Mouse (Mus musculus) heart, adult 2 months (tissue): ENCODE data around the gene Mfsd7a. TPM values are rescaled to one million over a fixed set of nuclear protein-coding genes. Genes with fewer than 3 reads are reported as not detected.

ENCODE experiments used
- DNase-seq, 2 experiments: peaks; one replicate each; pipeline ENCODE4 v3.0.0; 2021
- H3K27ac ChIP-seq: fragments of 200-600 bp; 2 replicates; pipeline ENCODE4 v1.8.1; 2022
- H3K27me3 ChIP-seq: fragments of 200-500 bp; 2 replicates; pipeline ENCODE4 v1.6.1; 2012; ENCODE audit warnings: mild to moderate bottlenecking, low read length, inconsistent platforms, mixed read lengths; ENCODE audit not compliant: control insufficient read depth, insufficient read depth
- H3K36me3 ChIP-seq: fragments of 200-500 bp; 2 replicates; pipeline ENCODE4 v1.6.1; 2012; ENCODE audit warnings: low read length, inconsistent platforms; ENCODE audit not compliant: control insufficient read depth, insufficient read depth
- H3K4me1 ChIP-seq: fragments of 200-500 bp; 2 replicates; pipeline ENCODE4 v1.6.1; 2011; ENCODE audit warnings: low read length; ENCODE audit not compliant: control insufficient read depth, insufficient read depth
- H3K4me3 ChIP-seq: fragments of 200-600 bp; 2 replicates; pipeline ENCODE4 v1.8.1; 2022
- H3K79me2 ChIP-seq: fragments of 200-500 bp; replicated peaks from 2 replicates; pipeline ENCODE4 v1.6.1; 2012; ENCODE audit warnings: mild to moderate bottlenecking, inconsistent platforms, low read length, moderate library complexity, mixed read lengths; ENCODE audit not compliant: control insufficient read depth, insufficient read depth
- H3K9ac ChIP-seq: fragments of 200-500 bp; 2 replicates; pipeline ENCODE4 v1.6.1; 2012; ENCODE audit warnings: low read depth, mild to moderate bottlenecking, control low read depth, inconsistent platforms, low read length, mixed read lengths
- CTCF ChIP-seq: fragments of 200-600 bp; IDR thresholded peaks from 2 replicates; pipeline ENCODE4 v1.8.1; 2022; ENCODE audit warnings: antibody characterized with exemption, mild to moderate bottlenecking, moderate library complexity
- EP300 ChIP-seq: fragments of 200-500 bp; IDR thresholded peaks from 2 replicates; pipeline ENCODE4 v1.6.1; 2011; ENCODE audit warnings: low read depth, low read length, control low read depth; ENCODE audit not compliant: insufficient read depth
- POLR2A ChIP-seq: fragments of 200-500 bp; IDR thresholded peaks from 2 replicates; pipeline ENCODE4 v1.6.1; 2011; ENCODE audit warnings: mild to moderate bottlenecking, low read depth, low read length, control low read depth; ENCODE audit not compliant: insufficient read depth
- WGBS: fragments of 180-500 bp; shearing (Covaris S2); methylation state at CpG from one replicate; pipeline ENCODE4 v1.1.7; 2018; 5-methylcytosine and 5-hydroxymethylcytosine counted together
- intact Hi-C: fragments of 180-260 bp; cut with DNase I; formaldehyde crosslinking; loops from one replicate; pipeline ENCODE4 v1.15.1; 2025
- polyA plus RNA-seq: library from polyadenylated mRNA; depleted of rRNA; stranded (reverse); fragments of >200 nt; gene quantifications from 2 replicates; pipeline ENCODE4 v1.2.3, GENCODE M21; 2012
- total RNA-seq, 2 experiments: library from RNA; stranded (reverse); gene quantifications; 2 replicates each; pipeline ENCODE4 v1.2.3; 2021

Gene Mfsd7a
- total and polyA plus RNA-seq, 3 experiments: 1.1 to 5.3 (median 1.7) TPM

DNA sequence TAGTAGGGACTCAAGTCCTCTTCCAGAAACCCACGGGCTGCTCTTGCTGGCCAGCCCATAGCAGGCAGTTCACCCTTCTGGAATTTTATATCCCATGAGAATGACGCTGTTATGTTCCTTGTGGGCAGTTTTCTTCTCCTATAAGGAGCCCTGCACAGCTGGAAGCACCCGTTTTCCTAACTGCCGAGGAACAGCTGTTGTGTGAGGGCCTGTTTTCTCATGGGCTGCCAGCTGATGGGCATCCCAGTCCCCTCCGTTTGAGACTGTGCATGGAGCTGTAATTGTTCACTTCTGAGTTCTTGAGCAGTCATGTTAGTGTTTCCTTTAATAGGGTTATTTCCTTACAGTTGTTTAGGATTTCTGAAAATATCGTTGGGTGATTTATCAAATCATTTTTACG, 20.9 kb upstream of the Mfsd7a start:
- no peak for DNase-seq
- Histone ChIP-seq H3K4me1 (peaks cover 11% of the 10 kb centered on the region), H3K4me3 (no peak overlapping the region), H3K79me2 (peaks cover 5% of the 10 kb centered on the region), H3K36me3 (peaks cover 27% of the 10 kb centered on the region), H3K27ac (no peak overlapping the region), H3K27me3 (no peaks in the 10 kb centered on the region), H3K9ac (no peak overlapping the region)
- 68% methylated on average over 7 of the region's 7 CpGs for WGBS
- TF ChIP-seq CTCF: no peak
- no peak for TF ChIP-seq POLR2A
- no peak for TF ChIP-seq EP300
- intact Hi-C loops: loop anchor here (10.0 kb wide), 2 partner anchors 205 to 565 kb away; partner anchors contain the start of genes Dr1 and Rpl5

DNA sequence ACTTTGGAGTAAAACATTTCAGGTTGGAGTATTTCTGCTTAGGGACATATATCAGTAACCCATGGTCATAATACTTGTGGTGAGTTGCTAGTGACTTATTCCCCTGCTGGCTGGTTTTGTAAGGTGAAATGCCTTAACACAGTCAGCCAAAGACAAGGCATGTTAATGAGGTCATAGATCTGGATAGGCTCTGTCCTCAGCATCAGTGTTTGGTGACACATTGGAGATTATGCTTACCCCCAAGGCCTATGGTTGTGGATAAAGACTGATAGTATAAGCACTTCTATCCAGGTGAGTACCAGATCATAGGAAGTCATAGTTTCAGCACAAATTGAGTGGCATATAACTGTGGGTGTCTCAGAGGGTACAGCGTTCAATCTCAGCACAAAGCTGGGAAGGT, 18.0 kb upstream of the Mfsd7a start:
- Histone ChIP-seq H3K9ac (no peak overlapping the region), H3K27me3 (no peaks in the 10 kb centered on the region), H3K36me3 (peaks cover 30% of the 10 kb centered on the region), H3K4me1 (peaks cover 24% of the 10 kb centered on the region), H3K27ac (peak overlapping the region; percentile 26; the same call in 1 of the 2 replicates), H3K4me3 (no peak overlapping the region), H3K79me2 (peaks cover 7% of the 10 kb centered on the region)
- no peak for TF ChIP-seq POLR2A
- peak; percentile 15; the same call in 1 of the 2 replicates for TF ChIP-seq CTCF
- no peak for TF ChIP-seq EP300
- 51% methylated on average over 1 of the region's 1 CpGs for WGBS
- no peak for DNase-seq
- intact Hi-C loops: loop anchor here (10.0 kb wide), 2 partner anchors 202 to 562 kb away; partner anchors contain the start of genes Dr1 and Rpl5

DNA sequence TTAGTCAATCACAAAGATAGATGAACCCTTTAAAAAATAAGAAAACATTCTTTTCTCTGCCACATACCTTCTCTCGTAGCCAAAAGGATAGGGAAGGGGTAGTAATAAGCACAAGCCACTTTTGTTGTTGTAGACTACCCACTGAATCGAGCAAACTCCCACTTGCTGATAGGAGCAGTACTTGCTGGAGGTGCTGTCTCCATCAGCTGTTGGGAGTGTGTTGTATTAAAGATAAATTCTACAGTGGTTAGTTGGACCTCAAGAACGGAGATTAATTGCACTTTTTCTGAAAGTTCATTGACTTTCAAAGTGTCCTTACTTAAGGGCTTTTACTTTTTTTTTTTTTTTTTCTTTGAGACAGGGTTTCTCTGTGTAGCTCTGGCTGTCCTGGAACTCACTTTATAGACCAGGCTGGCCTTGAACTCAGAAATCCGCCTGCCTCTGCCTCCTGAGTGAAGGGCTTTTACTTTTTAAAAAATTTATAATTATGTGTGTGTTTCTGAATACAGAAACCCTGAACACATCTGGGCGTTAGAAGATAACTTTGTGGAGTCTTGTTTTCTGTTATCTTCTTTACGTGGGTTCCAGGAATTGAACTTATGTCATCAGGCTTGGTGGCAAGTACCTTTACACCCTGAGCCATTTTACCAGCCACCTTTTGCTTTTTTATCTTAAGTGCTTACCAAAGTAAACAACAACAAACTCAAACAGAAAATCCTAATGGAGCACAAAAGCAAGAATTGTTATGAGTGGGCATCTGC, 16.6 kb upstream of the Mfsd7a start:
- Histone ChIP-seq H3K27ac (no peak overlapping the region), H3K36me3 (peaks cover 30% of the 10 kb centered on the region), H3K79me2 (peaks cover 7% of the 10 kb centered on the region), H3K4me1 (peaks cover 27% of the 10 kb centered on the region), H3K9ac (no peak overlapping the region), H3K27me3 (no peaks in the 10 kb centered on the region), H3K4me3 (no peak overlapping the region)
- no peak for DNase-seq
- WGBS: 64% methylated on average over 6 of the region's 6 CpGs
- intact Hi-C loops: loop anchor here (10.0 kb wide), 2 partner anchors 201 to 561 kb away; partner anchors contain the start of genes Dr1 and Rpl5
- TF ChIP-seq CTCF (no peak), EP300 (no peak), POLR2A (no peak)

DNA sequence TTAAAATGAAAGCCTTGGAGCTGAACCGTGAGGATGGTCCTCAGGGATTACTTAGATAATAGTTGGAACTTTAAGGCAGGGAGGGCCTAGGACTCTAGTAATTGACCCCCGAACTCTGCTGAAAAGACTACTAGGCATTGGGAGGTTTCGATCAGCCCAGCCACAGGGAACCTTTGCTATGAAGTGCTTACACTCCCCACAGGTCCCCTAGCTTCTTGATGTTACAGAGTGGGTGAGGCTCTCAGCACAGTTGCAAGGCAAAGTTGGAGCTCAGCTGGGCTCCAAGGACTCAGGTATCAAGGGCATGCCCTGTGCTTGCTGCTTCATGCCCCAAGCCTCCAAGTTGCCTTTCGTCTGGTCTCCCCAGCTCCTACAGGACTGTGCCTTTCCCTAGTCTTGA, 13.8 kb upstream of the Mfsd7a start:
- Histone ChIP-seq H3K9ac (peak overlapping the region; percentile 0; the same call in 1 of the 2 replicates), H3K27me3 (no peaks in the 10 kb centered on the region), H3K27ac (peak overlapping the region; percentile 24; the same call in 1 of the 2 replicates), H3K4me3 (peak overlapping the region; percentile 83), H3K36me3 (peaks cover 23% of the 10 kb centered on the region), H3K79me2 (peaks cover 5% of the 10 kb centered on the region; the same call in 1 of the 2 replicates), H3K4me1 (peaks cover 25% of the 10 kb centered on the region)
- DNase-seq: no peak
- TF ChIP-seq CTCF (no peak), POLR2A (no peak), EP300 (no peak)
- 35% methylated on average over 4 of the region's 4 CpGs for WGBS
- intact Hi-C loops: loop anchor here (10.0 kb wide), 2 partner anchors 198 to 558 kb away; partner anchors contain the start of genes Dr1 and Rpl5

DNA sequence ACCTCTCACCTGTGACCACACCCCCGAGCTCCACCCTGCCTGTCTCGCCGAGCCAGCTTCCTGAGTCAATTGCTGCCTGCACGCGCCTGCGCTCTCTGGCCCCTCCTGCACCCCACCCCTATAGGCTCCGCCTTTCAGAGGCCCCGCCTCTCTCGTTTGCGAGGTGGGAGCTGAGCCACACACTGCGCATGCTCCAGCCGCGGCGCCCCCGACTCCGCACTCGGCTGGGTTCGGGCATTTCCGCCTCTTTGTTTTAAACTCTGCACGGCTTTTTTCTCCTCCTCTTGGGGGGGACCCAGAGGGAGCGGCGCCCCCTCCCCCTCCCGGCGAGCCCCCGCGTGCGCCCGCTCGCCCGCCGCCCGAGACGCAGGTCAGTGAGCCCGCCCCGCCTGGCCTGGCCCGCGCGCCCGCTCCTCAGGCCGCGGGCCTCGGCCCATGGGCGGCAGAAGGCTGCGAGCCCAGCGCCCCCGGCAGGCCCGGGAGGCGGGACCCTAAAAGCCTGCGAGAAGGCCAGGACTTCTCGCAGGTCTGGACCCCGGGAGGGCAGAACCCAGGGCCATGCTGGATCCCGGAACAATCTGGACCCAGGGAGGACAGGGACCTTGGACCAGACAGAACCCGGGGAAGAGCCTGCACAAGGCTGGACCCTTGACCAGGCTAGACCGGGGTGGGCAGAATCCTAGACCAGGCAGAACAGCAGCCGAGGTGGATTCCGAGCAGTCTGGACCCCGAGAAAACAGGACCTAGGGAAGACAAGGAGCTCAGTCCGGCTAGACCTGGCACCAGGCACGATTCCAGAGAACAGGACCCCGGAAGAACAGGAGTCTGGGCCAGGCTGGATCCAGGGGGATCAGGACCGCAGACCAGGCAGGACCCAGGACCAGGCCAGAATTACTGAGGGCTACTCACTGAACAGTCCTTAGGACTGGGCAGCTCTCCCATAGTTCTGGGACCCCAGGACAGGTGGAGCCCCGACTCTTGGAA, 12.7 kb upstream of the Mfsd7a start, which contains the start of gene Pcgf3:
Pcgf3 (plus strand) TSS at position 151 of the 984 bp plus-strand sequence.
- H3K79me2 ChIP-seq: peaks cover 4% of the 10 kb centered on the region; the same call in 1 of the 2 replicates
- H3K36me3 ChIP-seq: peaks cover 17% of the 10 kb centered on the region
- TF ChIP-seq CTCF (no peak), POLR2A (peak; percentile 77), EP300 (peak; percentile 50; the same call in 1 of the 2 replicates)
- H3K4me3 ChIP-seq: peak within 1 kb of the TSS; percentile 83
- intact Hi-C loops: loop anchor here (1.0 to 10.0 kb wide), 3 partner anchors 27 to 557 kb away; partner anchors contain the start of genes Atp5k, Dr1 and Rpl5
- peaks cover 21% of the 10 kb centered on the region for H3K4me1 ChIP-seq
- peak; percentile 98 to 99 for DNase-seq
- WGBS: 1% methylated on average over 62 of the region's 62 CpGs
- peak within 1 kb of the TSS; percentile 91 for H3K9ac ChIP-seq
- H3K27me3 ChIP-seq: no peaks in the 10 kb centered on the region
- H3K27ac ChIP-seq: peak within 1 kb of the TSS; percentile 91
